Mouse (Mus musculus) C2C12 (cell line): ENCODE measurements at regions not wholly inside any gene's neighbourhood (a gene's known extent, or its start where the extent isn't known, plus 50 kb on each side); places are given as distances from the start of the nearest gene placed in this dataset.

ENCODE experiments used
- CTCF ChIP-seq: IDR thresholded peaks from one replicate; pipeline ENCODE4 v1.5.1; 2011; ENCODE audit not compliant: control insufficient read depth, insufficient read depth, insufficient read length
- USF1 ChIP-seq: IDR thresholded peaks from one replicate; pipeline ENCODE4 v1.6.1; 2011; ENCODE audit warnings: low read depth, mild to moderate bottlenecking, control low read depth, moderate library complexity

DNA sequence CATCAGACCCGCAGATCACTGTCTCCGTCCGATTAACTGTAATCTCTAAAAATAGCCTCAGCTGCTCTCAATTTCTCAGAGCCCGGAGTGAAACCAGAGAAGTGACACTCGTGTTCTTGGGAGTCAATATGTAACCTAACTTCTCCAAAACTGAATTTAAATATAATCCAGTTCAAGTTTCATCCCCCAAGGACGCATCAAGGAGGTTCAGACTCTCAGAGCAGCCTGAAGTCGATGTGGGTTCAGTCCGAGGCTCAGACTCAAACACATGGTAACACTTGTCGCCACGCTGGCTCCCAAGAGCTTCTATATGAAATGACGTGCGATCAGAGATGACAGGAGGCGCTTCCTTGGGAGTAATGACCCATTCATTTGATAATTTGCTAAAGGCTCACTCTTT is 181.6 kb downstream of the Setd4 start:
- TF ChIP-seq CTCF (no peak), USF1 (no peak)
